Mouse (Mus musculus) liver, adult 2 months (tissue): ENCODE data around the gene Lrp1. TPM values are rescaled to one million over a fixed set of nuclear protein-coding genes. Genes with fewer than 3 reads are reported as not detected.

ENCODE experiments used
- DNase-seq: peaks from one replicate; pipeline ENCODE4 v3.0.0-alpha.2; 2011; ENCODE audit warnings: low read depth, low spot score; ENCODE audit errors: extremely low read depth
- H3K27ac ChIP-seq: fragments of 200-500 bp; replicated peaks from 2 replicates; pipeline ENCODE4 v1.5.1; 2012; ENCODE audit warnings: low read depth, mild to moderate bottlenecking, control low read depth, inconsistent platforms, low read length; ENCODE audit not compliant: insufficient read depth
- H3K27me3 ChIP-seq: fragments of 200-500 bp; 2 replicates; pipeline ENCODE4 v1.6.1; 2012; ENCODE audit warnings: mild to moderate bottlenecking, moderate library complexity, low read length, inconsistent platforms; ENCODE audit not compliant: control insufficient read depth, insufficient read depth
- H3K36me3 ChIP-seq: fragments of 200-500 bp; 2 replicates; pipeline ENCODE4 v1.6.1; 2012; ENCODE audit warnings: low read length, inconsistent platforms; ENCODE audit not compliant: control insufficient read depth, insufficient read depth
- H3K4me1 ChIP-seq: fragments of 200-500 bp; 2 replicates; pipeline ENCODE4 v1.6.1; 2011; ENCODE audit warnings: low read length; ENCODE audit not compliant: control insufficient read depth, insufficient read depth
- H3K4me3 ChIP-seq: fragments of 200-500 bp; 2 replicates; pipeline ENCODE4 v1.5.1; 2011; ENCODE audit warnings: low read depth, mild to moderate bottlenecking, control low read depth, low read length, moderate library complexity; ENCODE audit not compliant: insufficient read depth
- H3K79me2 ChIP-seq: fragments of 200-500 bp; 2 replicates; pipeline ENCODE4 v1.6.1; 2012; ENCODE audit warnings: inconsistent platforms, mild to moderate bottlenecking, low read length, moderate library complexity; ENCODE audit not compliant: control insufficient read depth, insufficient read depth
- H3K9ac ChIP-seq: fragments of 200-500 bp; 2 replicates; pipeline ENCODE4 v1.6.1; 2012; ENCODE audit warnings: low read depth, mild to moderate bottlenecking, control low read depth, inconsistent platforms, low read length
- CTCF ChIP-seq: fragments of 200-500 bp; IDR thresholded peaks from 2 replicates; pipeline ENCODE4 v1.5.1; 2011; ENCODE audit warnings: low read depth, low read length, control low read depth
- POLR2A ChIP-seq: fragments of 200-500 bp; IDR thresholded peaks from 2 replicates; pipeline ENCODE4 v1.6.1; 2011; ENCODE audit warnings: low read length, control low read depth; ENCODE audit not compliant: insufficient read depth; ENCODE audit errors: extremely low read depth
- WGBS: fragments of 180-500 bp; shearing (Covaris S2); methylation state at CpG from one replicate; pipeline ENCODE4 v1.1.7; 2018; 5-methylcytosine and 5-hydroxymethylcytosine counted together
- polyA plus RNA-seq: library from polyadenylated mRNA; depleted of rRNA; stranded (reverse); fragments of >200 nt; gene quantifications from 2 replicates; pipeline ENCODE4 v1.2.3, GENCODE M21; 2012
- total RNA-seq: library from RNA; depleted of rRNA; stranded (reverse); fragments of >200 nt; gene quantifications from 2 replicates; pipeline ENCODE4 v1.2.3, GENCODE M21; 2014

Gene Lrp1
- total and polyA plus RNA-seq, 2 experiments: 193 to 354 TPM

DNA sequence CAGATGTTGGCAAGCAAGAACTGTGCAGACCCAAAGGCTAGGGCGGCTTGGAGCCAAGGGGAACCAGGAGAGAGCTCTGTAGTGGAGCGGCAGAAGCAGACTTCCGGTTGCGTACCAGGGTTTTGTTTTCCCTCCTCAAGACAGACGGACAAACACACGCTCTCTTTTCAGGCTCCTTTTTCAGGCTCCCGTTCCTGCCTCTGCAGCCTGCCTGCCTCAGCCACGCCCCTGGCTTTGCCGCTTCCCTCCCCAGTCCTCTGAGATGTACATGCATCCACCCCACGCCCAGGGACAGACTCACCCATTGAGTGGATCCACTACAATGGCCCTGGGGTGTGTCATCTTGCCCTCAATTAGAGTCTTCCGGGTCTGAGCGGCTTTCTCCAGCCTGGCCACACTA, 30.7 kb downstream of the Lrp1 start:
- TF ChIP-seq POLR2A (no peak), CTCF (no peak)
- Histone ChIP-seq H3K27ac (no peak overlapping the region; the same call in 1 of the 2 replicates), H3K4me3 (no peak overlapping the region), H3K4me1 (no peaks in the 10 kb centered on the region), H3K79me2 (peaks cover 4% of the 10 kb centered on the region), H3K36me3 (peaks cover 82% of the 10 kb centered on the region), H3K27me3 (no peaks in the 10 kb centered on the region), H3K9ac (no peak overlapping the region)
- no peak for DNase-seq
- 89% methylated on average over 12 of the region's 12 CpGs for WGBS

DNA sequence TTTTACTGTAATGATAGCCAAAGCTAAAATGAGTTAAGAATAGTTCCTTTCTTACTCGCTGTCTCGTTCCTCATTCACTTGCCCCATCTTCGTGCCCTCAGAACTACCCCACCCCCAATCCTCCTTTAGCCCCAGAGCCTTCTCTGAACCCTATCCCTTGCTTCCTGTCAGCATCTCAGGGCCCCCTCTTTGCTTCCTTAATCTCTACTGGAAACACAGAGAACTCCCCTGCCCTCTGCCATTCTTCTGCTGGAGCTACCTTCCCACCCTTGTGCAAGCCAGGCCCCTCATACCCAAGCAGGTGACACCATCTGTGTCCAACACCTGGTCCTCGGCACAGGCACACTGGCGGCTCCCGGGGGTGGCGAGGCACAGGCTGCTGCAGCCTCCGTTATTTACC, 33.2 kb downstream of the Lrp1 start:
- no peak overlapping the region for H3K4me3 ChIP-seq
- no peak overlapping the region for H3K9ac ChIP-seq
- H3K79me2 ChIP-seq: peaks cover 4% of the 10 kb centered on the region
- H3K4me1 ChIP-seq: no peaks in the 10 kb centered on the region
- DNase-seq: no peak
- TF ChIP-seq CTCF (no peak), POLR2A (no peak)
- no peak overlapping the region for H3K27ac ChIP-seq
- H3K36me3 ChIP-seq: peaks cover 83% of the 10 kb centered on the region
- 86% methylated on average over 8 of the region's 8 CpGs for WGBS
- no peaks in the 10 kb centered on the region for H3K27me3 ChIP-seq

DNA sequence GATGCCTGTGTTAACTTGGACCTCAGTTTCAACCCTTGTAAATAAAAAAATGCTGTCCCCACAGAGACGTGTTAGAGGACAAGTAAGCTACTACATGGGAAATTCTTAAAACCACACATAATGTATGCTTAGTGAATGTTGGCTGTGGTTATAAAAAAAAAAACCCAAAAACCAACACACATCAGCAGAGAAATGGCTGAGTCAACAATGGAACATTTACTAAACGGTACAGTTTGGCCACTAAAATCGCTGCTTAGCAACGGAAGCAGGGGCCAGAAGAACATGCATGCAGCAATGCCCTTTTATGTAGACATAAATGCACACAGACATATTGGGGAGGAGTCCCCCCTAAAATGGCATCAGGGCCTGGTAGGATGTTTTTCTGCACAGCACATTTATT, 34.7 kb downstream of the Lrp1 start:
- peaks cover 84% of the 10 kb centered on the region for H3K36me3 ChIP-seq
- H3K27me3 ChIP-seq: no peaks in the 10 kb centered on the region
- no peak for DNase-seq
- H3K27ac ChIP-seq: no peak overlapping the region
- peaks cover 4% of the 10 kb centered on the region; the same call in 1 of the 2 replicates for H3K79me2 ChIP-seq
- H3K4me1 ChIP-seq: no peaks in the 10 kb centered on the region
- TF ChIP-seq POLR2A (no peak), CTCF (no peak)
- no peak overlapping the region for H3K9ac ChIP-seq
- 34% methylated on average over 4 of the region's 4 CpGs for WGBS
- H3K4me3 ChIP-seq: no peak overlapping the region

DNA sequence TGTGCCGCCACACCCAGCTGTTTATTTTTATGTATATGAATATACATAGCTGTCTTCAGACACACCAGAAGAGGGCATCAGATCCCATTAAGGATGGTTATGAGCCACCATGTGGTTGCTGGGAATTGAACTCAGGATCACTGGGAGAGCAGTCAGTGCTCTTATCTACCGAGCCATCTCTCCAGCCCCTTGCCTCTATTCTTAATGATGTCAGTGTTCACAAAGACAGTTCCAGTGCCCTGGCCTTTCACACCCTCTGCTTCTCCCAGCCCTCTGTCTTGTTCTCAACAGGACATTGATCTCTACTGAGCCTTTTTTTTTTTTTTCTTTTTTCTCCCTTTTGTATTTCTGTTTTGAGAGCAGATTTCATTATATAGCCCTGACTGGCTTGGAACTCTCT, 35.4 kb downstream of the Lrp1 start:
- DNase-seq: no peak
- Histone ChIP-seq H3K4me1 (no peaks in the 10 kb centered on the region), H3K4me3 (no peak overlapping the region), H3K79me2 (peaks cover 4% of the 10 kb centered on the region; the same call in 1 of the 2 replicates), H3K9ac (no peak overlapping the region), H3K27me3 (no peaks in the 10 kb centered on the region), H3K27ac (no peak overlapping the region), H3K36me3 (peaks cover 79% of the 10 kb centered on the region)
- 77% methylated on average over 2 of the region's 2 CpGs for WGBS
- TF ChIP-seq CTCF (no peak), POLR2A (no peak)

DNA sequence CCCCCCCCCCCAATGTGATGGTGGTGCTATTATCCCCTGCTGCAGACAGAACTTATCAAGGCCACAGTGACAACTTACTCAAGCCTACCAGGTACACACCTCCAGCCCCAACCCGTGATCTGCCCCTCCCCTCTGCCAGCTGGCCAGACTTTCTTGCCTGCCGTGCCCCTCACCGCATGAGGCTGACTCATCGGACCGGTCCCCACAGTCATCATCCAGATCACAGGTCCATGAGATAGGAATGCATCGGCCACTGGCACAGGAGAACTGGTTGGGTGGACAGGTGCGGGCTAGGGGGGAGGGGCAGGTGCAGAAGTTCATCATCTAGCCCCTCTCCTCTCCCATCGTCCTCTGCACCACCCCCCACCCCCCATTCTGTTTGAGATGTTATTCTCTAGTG, 37.3 kb downstream of the Lrp1 start:
- peaks cover 3% of the 10 kb centered on the region; the same call in 1 of the 2 replicates for H3K4me1 ChIP-seq
- DNase-seq: no peak
- H3K36me3 ChIP-seq: peaks cover 73% of the 10 kb centered on the region
- no peak overlapping the region for H3K27ac ChIP-seq
- H3K4me3 ChIP-seq: no peak overlapping the region
- H3K27me3 ChIP-seq: no peaks in the 10 kb centered on the region
- peaks cover 4% of the 10 kb centered on the region; the same call in 1 of the 2 replicates for H3K79me2 ChIP-seq
- 87% methylated on average over 8 of the region's 8 CpGs for WGBS
- TF ChIP-seq POLR2A: no peak
- no peak for TF ChIP-seq CTCF
- H3K9ac ChIP-seq: no peak overlapping the region

- H3K9ac ChIP-seq: no peak overlapping the region
- no peak for DNase-seq
- H3K27ac ChIP-seq: no peak overlapping the region
- H3K27me3 ChIP-seq: no peaks in the 10 kb centered on the region
- peaks cover 20% of the 10 kb centered on the region for H3K4me1 ChIP-seq
- TF ChIP-seq CTCF: no peak
- no peak for TF ChIP-seq POLR2A
- peaks cover 4% of the 10 kb centered on the region; the same call in 1 of the 2 replicates for H3K79me2 ChIP-seq
- H3K4me3 ChIP-seq: no peak overlapping the region
- peaks cover 58% of the 10 kb centered on the region for H3K36me3 ChIP-seq
- WGBS: 87% methylated on average over 9 of the region's 9 CpGs
Observed at GRCm38 (mm10) chr10:127581291-127581690, 39.7 kb downstream of the Lrp1 start.
